Mouse (Mus musculus) mesoderm, embryonic 11.5 days (tissue): ENCODE measurements around the gene Fgfr2.
A peak's percentile ranks its signal among the peaks of the same experiment; 100 is the strongest.
"Not testable (repeated sequence)": the region's sequence is repeated elsewhere in the genome, so short reads cannot be mapped to it uniquely, and the experiment has no call there.

Experiments
- DNase-seq: peaks from one replicate; pipeline ENCODE4 v3.0.0-alpha.2; 2012; ENCODE audit warnings: low read depth, low spot score

Gene Fgfr2

DNA sequence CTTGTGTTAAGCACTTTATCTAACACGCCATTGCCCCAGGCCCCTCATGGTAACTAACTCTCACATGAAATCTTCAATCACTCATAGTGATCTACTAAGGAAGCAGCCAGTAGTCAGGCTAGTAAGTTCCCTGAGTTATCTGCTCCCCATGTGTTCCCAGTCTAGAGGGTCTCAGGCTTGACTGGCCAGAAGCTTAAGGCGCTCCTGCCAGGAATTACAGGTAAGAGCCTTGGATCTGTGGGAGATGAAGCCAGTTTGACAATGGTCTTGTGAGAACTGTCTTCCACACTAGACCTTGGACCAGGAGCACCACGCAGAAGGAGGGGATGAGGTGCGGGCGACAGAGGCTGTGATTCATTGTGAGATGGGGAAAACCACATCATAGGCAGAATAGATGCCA is 1644.7 kb downstream of the Fgfr2 start:
- no peak for DNase-seq

- peak; percentile 51 for DNase-seq
These were observed 1646.0 kb downstream of the Fgfr2 start for GRCm38 (mm10) chr7:131477140-131477539.

- no peak for DNase-seq
These were observed 1651.6 kb downstream of the Fgfr2 start for GRCm38 (mm10) chr7:131471551-131471950.

- no peak for DNase-seq
These were observed 1653.6 kb downstream of the Fgfr2 start for GRCm38 (mm10) chr7:131469506-131469905.

- no peak for DNase-seq
These were observed 1655.8 kb downstream of the Fgfr2 start for GRCm38 (mm10) chr7:131467312-131467711.

- DNase-seq = peak; percentile 46
These were observed 1657.4 kb downstream of the Fgfr2 start for GRCm38 (mm10) chr7:131465735-131466134.

DNA sequence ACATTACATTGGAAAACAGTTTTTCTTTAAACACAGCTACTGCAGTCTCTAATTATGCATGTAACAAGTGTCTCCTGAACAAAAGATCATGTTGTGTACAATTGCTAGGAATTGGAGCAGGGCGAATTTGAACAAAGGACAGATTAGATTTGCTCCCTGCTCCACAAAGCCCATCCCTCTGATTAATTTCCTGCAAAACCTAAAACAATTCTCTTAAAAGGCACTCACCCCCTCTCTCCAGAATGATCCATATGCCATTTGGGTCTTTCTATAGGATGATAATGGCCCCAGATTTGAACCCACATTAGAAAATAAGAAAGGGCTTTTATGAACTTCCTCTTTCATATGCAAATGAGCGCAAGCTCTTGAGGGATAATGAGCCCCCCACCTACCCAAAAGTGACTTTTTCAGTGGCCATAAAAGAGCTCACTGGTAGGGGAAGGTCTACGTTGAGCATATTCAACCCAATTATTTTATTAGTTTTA is 1658.0 kb downstream of the Fgfr2 start:
- DNase-seq = peak; percentile 54

DNA sequence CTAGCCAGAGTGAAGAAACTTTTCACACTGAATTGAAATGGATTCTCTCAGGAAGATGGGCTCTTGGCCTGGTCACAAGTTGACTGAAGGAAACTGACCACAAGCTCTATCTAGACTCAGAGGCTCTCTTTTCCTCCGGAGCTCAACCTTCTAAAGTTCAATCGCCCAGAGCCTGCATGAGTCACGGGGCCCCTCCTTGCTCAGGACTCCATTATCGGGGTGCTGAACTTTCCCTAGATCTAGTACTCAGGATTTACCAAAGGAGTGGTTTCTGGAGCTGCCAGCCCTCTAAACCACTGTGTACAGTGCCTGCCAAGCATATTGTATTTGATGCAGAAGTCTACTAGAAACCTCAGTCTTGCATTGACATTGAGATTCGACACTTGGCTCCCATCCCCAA is 1666.4 kb downstream of the Fgfr2 start:
- DNase-seq = no peak

- DNase-seq = no peak
These were observed 1686.1 kb downstream of the Fgfr2 start for GRCm38 (mm10) chr7:131437051-131437450.

DNA sequence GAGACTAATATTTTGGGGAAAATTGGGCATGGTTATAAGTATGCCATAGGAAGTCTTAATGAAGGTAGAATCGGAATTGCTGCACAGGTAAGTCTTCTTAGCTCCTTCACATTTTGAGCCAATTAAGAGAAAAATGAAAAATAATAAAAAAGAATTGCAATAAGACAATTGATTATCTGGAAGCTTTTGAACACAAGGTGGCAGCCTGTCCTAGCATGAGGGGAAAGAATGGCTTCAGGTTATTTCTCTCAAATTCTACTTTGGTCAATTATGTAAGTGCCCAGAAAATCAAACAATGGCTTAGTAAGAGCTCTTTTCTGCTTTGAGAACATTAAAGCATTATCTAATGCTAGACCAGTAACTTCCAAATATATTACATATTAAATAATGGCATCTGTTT is 1688.9 kb downstream of the Fgfr2 start:
- no peak for DNase-seq

DNA sequence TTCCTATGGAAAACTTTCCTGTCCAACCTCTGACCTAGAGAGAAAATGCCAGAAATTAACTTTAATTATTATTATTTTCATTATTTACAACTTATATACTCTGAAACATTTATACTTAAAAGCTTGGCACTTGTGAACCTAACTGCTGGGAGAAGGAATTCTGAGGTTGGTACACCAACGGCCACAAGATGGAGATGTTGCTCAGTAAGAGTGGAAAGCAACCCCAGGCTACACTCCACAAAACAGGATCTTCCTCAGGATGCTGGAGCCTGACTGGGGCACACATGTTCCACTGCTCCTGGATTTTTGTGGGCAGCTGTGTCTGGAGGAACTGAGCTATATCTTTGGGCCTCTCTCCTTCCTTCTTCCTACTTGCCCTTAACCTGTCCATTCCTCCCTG is 1690.9 kb downstream of the Fgfr2 start:
- DNase-seq = peak; percentile 69

GRCm38 (mm10) chr7:131427331-131427730 is 1695.8 kb downstream of the Fgfr2 start:
- DNase-seq = no peak

GRCm38 (mm10) chr7:131424912-131425311 is 1698.2 kb downstream of the Fgfr2 start:
- DNase-seq = no peak

GRCm38 (mm10) chr7:131417605-131418004 is 1705.5 kb downstream of the Fgfr2 start:
- no peak for DNase-seq

GRCm38 (mm10) chr7:131416742-131417141 is 1706.4 kb downstream of the Fgfr2 start:
- not testable (repeated sequence) for DNase-seq

- no peak for DNase-seq
These were observed 1711.2 kb downstream of the Fgfr2 start for GRCm38 (mm10) chr7:131411941-131412270.

DNA sequence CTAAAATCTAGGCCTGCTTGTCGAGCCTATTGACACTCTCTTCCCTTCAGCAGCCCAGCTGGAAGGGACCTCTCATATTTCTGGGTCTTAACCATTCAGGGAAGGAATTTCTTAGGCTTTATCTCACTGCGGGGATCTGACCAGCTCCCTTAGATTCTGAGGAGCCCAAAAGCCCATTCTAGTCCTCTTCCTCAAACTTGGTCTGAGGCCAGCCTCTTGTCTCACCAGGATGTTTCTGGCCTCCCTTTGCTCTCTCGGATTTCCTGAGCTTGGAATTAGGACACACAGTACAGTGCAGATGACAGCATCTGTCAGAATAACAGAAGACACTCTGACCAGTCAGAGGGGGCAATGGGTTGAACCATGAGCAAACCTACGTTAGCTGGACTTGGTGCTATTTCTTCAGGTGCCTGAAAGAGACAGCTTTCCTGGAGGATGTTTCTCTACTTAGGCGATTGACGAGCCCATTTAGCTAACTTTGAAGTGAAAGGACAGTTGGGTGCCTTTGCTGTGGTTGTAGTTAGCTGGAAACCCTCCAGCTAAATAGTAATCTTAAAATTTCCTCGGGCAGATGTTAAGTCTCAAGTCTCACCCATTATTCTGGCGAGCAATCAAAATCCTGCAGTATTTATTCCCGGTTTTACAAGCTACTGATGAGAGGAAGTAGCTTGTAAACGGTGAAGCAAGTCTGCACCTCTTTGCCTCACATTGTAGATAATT is 1711.8 kb downstream of the Fgfr2 start:
- no peak for DNase-seq

DNA sequence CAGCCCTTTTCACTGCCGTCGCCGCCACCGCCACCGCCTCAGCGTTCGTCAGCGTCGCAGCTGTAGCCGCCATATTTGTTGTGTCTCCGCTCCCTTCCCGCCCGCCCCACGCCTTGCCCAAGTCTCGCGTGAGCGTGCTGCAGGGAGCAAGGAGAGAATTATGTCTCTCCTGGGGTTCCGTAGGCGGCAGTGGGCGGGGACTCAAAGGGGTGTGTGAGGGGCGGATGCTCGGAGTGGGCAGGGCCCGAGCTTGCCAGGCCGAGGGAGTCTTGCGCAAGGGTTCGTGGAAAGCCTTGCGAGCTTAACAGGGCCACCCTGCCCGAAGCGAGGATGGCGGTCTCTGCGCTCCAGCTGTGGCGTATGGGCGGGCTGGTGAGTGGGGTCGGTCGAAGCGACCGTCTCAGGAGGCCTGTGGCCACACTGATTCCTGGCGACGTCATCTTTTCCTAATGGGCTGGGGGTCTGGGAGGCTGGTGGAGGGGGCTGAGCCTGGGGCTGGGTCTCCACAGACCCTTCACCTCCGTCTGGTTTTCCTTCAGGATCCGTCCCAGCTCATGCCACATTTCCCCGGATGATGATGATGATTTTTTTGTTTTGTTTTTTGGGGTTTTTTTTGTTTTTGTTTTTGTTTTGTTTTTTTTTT is 1712.6 kb downstream of the Fgfr2 start, which contains the start of the genes Ikzf5 and Acadsb:
Gene Ikzf5, minus strand, starts transcription at position 106 of the 643 bp plus-strand sequence.
Gene Acadsb, plus strand, starts transcription at position 186 of the 643 bp plus-strand sequence.
- DNase-seq = peak; percentile 98

DNA sequence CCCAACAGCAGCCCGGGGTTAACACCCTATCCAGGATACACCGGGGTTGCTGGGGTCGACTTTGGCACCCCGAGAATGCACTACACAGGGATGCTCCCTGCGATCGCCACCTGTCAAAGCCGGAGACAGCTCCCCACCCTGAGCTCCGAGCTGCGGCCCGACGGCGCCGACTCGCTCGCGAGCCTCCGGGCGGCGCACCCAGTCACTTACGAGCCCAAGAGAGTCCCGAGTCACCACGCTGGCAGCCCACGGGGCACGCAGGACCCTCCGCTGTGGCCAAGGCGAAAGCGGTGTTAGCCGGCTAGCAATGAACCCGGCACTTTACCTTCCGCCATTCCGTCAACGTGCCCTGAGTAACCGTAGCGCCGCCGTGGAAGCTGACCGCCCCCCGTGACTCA is 1713.2 kb downstream of the Fgfr2 start:
- peak; percentile 30 for DNase-seq

DNA sequence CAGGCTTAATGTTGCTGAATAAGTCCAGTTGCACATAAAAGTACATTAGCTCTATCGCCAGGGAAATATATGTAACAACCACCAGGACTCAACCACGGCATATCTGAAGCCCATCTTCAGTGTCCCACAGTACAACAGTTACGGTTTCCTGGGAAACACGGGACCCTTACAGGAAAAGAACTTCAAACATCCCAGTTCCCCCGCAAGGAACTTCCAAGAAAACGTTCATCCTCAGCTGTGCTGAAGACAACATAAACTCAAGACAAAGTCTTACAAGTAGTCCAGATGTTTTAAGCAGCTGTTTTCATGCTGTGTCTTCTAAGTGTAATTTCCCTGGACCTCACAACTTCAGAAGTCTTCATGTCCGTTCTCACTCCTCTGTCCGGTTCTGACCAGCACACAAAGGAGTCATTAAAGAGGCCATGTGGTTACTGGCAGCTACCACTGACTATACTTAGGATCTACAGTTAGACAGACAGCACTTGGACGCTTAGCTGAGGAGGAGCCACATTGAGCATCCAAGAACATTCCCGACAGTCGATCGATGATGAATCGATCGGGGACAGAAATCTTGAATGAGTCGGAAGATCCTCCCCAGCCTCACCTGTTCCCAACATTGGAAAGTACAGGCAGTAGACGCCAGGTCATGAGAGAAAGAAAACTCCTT is 1713.7 kb downstream of the Fgfr2 start:
- peak; percentile 59 for DNase-seq

- not testable (repeated sequence) for DNase-seq
These were observed 1731.4 kb downstream of the Fgfr2 start for GRCm38 (mm10) chr7:131391761-131392160.

DNA sequence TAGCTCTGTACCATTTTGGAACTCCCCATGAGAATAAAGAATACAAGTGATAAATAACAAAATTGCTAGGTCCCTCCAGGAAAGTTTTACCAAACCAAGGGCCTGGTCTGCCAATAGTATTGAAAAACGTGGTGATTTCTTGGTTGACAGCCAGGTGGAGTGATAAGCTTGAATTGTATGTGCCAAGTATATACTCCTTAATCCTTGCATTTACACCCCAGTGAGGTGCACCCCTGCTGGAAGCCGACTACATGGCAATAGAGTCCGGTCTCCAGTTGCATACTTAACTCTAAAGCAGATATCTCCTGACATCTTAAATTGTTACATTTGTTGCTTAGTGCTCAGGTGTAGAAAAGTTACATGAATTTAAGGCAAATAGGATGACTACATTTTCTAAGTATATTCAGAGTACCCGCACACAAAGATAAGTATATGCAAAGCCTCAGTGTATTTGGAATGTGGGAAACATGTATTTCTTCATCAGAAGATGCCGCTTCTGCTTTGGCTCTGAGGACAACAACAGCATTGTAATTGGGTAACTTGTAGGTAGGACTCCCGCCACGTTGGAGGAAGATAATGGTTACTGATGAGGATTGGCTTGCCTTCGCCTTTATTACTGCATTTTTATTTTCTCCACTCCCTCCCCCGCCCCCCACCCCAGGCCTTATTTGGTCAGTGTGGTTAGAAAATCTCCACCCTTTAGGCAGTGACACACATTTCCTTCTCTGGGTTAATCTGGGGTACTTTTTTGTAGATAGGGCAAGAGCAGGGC is 1751.1 kb downstream of the Fgfr2 start:
- peak; percentile 9 for DNase-seq
